Comparison of ENCODE assay signal across 13 mouse cellular contexts in genomic region chr14:55586149-55586548, GRCm38 (mm10). TPM values are rescaled to one million over a fixed set of nuclear protein-coding genes. Genes with fewer than 3 reads are reported as not detected.
DNase-seq lines count a peak whose midpoint lies in the region; ATAC-seq lines count a peak whose summit lies in the region.
"Had no signal": no experiment of that assay in that cellular context is flagged by ENCODE, and none has a peak within 500 bp of the region (broad histone marks: within the 10 kb centered on the region; RNA-seq: fewer than 3 reads in every experiment).

No protein-coding gene starts in this region.

- intact Hi-C loops in left cerebral cortex, postnatal 10 days (cut with DNase I) = no loop called here

- peak overlapping the region; percentile 82; the same call in 1 of the 2 replicates for H3K9ac ChIP-seq in liver, embryonic 16.5 days (ENCODE audit: low read depth, low read length)

- H3K4me1 ChIP-seq in liver, embryonic 16.5 days (ENCODE audit: control insufficient read depth, low read depth, low read length) = peaks cover 49% of the 10 kb centered on the region

- DNase-seq in 416B (ENCODE audit: low read depth) = peak; percentile 84
- DNase-seq in CD4-positive helper T cell, adult 2 months (ENCODE audit: low read depth, low spot score) = peak; percentile 50
- DNase-seq in embryo, embryonic 10 days (ENCODE audit: low spot score) = no peak
- no peak for DNase-seq in adrenal gland, postnatal 4 days (ENCODE audit: low spot score in 2 of 2)
- DNase-seq in left cerebral cortex, postnatal 10 days (ENCODE audit: extremely low spot score in 1 of 2, low spot score in 2 of 2) = no peak
- DNase-seq: cerebellum, postnatal 14 days; kidney, postnatal 36 days; lung, postnatal 10 days; spleen, adult 18-20 months had no signal

- 41% methylated on average over 2 of the region's 2 CpGs for WGBS in liver, embryonic 16.5 days (ENCODE audit: insufficient replicate concordance)

- H3K27ac ChIP-seq in liver, embryonic 16.5 days (ENCODE audit: low read length) = peak overlapping the region; percentile 98

- H3K4me3 ChIP-seq in liver, embryonic 16.5 days (ENCODE audit: low read depth, low read length) = no peak overlapping the region

- H3K9me3 ChIP-seq in liver, embryonic 16.5 days (replicated peaks; ENCODE audit: control insufficient read depth, low read length) = no peaks in the 10 kb centered on the region

- peak overlapping the region; percentile 94 for H3K4me2 ChIP-seq in liver, embryonic 16.5 days (ENCODE audit: low read depth, low read length)

- no peaks in the 10 kb centered on the region for H3K27me3 ChIP-seq in liver, embryonic 16.5 days (ENCODE audit: control insufficient read depth, insufficient read depth, low read depth, low read length)

- ATAC-seq in erythroblast, adult 5-6 weeks (replicated peaks; ENCODE audit: low FRiP score, poor library complexity, severe bottlenecking) = peak; percentile 43
- ATAC-seq in liver, embryonic 16.5 days (ENCODE audit: low read depth) = peak; percentile 37
- ATAC-seq: hindbrain, embryonic 16.5 days had no signal

- H3K36me3 ChIP-seq in liver, embryonic 16.5 days (ENCODE audit: control insufficient read depth, insufficient read depth) = no peaks in the 10 kb centered on the region; the same call in 1 of the 2 replicates

RNA-seq across cellular contexts. Expression of gene Emc9, which starts 1.0 kb away (rescaled TPM):
- 10.9 TPM in 1 of 2 replicates, not detected in the other for total RNA-seq in erythroblast, adult 5-6 weeks (2015; ENCODE audit: low replicate concordance)
- total RNA-seq in erythroblast, adult 5-6 weeks (2017; ENCODE audit: low replicate concordance) = 2.6 and 3.6 TPM in 2 replicates
- polyA plus RNA-seq in liver, embryonic 16.5 days (2015; fragmentation: Nextera tagmentation; extraction: Ambion mirVana) = 22.5 and 25.8 TPM in 2 replicates
- 10 to 100 TPM; 40.9 to 47.0 TPM for total RNA-seq in adrenal gland, postnatal 4 days (2021)
- 10 to 100 TPM; 42.7 to 49.1 TPM for total RNA-seq in left cerebral cortex, postnatal 10 days (2021)

RNA-seq across cellular contexts. Expression of gene Psme2, which starts 4.8 kb away (rescaled TPM):
- total RNA-seq in erythroblast, adult 5-6 weeks (2015; ENCODE audit: low replicate concordance) = 74.0 and 102 TPM in 2 replicates
- 83.1 and 86.1 TPM in 2 replicates for total RNA-seq in erythroblast, adult 5-6 weeks (2017; ENCODE audit: low replicate concordance)
- polyA plus RNA-seq in liver, embryonic 16.5 days (2015; fragmentation: Nextera tagmentation; extraction: Ambion mirVana) = 177 and 181 TPM in 2 replicates
- 100 to 1,000 TPM; 336 to 355 TPM for total RNA-seq in adrenal gland, postnatal 4 days (2021)
- 10 to 100 TPM; 56.3 to 67.2 TPM for total RNA-seq in left cerebral cortex, postnatal 10 days (2021)

RNA-seq across cellular contexts. Expression of gene Rnf31, which starts 5.4 kb away (rescaled TPM):
- total RNA-seq in erythroblast, adult 5-6 weeks (2015; ENCODE audit: low replicate concordance) = 6.5 and 9.4 TPM in 2 replicates
- total RNA-seq in erythroblast, adult 5-6 weeks (2017; ENCODE audit: low replicate concordance) = 7.1 and 8.9 TPM in 2 replicates
- polyA plus RNA-seq in liver, embryonic 16.5 days (2015; fragmentation: Nextera tagmentation; extraction: Ambion mirVana) = 9.5 and 9.7 TPM in 2 replicates
- 10 to 100 TPM; 35.0 to 40.3 TPM for total RNA-seq in adrenal gland, postnatal 4 days (2021)
- total RNA-seq in left cerebral cortex, postnatal 10 days (2021) = 10 to 100 TPM; 33.3 to 45.4 TPM

RNA-seq across cellular contexts. Expression of gene Psme1, which starts 8.2 kb away (rescaled TPM):
- total RNA-seq in erythroblast, adult 5-6 weeks (2015; ENCODE audit: low replicate concordance) = 271 and 301 TPM in 2 replicates
- total RNA-seq in erythroblast, adult 5-6 weeks (2017; ENCODE audit: low replicate concordance) = 107 and 147 TPM in 2 replicates
- polyA plus RNA-seq in liver, embryonic 16.5 days (2015; fragmentation: Nextera tagmentation; extraction: Ambion mirVana) = 114 TPM in 2 replicates
- total RNA-seq in adrenal gland, postnatal 4 days (2021) = 100 to 1,000 TPM; 302 to 310 TPM
- total RNA-seq in left cerebral cortex, postnatal 10 days (2021) = 10 to 100 TPM; 83.0 to 84.9 TPM

RNA-seq across cellular contexts. Expression of gene Fitm1, which starts 10.7 kb away (rescaled TPM):
- not detected in 2 replicates for total RNA-seq in erythroblast, adult 5-6 weeks (2015; ENCODE audit: low replicate concordance)
- total RNA-seq in erythroblast, adult 5-6 weeks (2017; ENCODE audit: low replicate concordance) = not detected in 2 replicates
- polyA plus RNA-seq in liver, embryonic 16.5 days (2015; fragmentation: Nextera tagmentation; extraction: Ambion mirVana) = 0.74 and 2.0 TPM in 2 replicates
- total RNA-seq in adrenal gland, postnatal 4 days (2021) = 1 to 10 TPM; 6.5 to 10.0 TPM
- not detected for total RNA-seq in left cerebral cortex, postnatal 10 days (2021)
- total RNA-seq: left cerebral cortex, adult 2 months had no signal

Comparison
In these comparisons a context has a peak if more than half of its experiments do, and no peak if none do; other contexts are left out.
1. DNase-seq: peak in 416B (single experiment) and CD4-positive helper T cell, adult 2 months (single experiment); none in embryo, embryonic 10 days (single experiment), adrenal gland, postnatal 4 days (0 of 2) and left cerebral cortex, postnatal 10 days (0 of 2).